Mouse (Mus musculus) erythroblast, embryonic 14.5 days (primary cell): ENCODE results near the gene Ptpn3. TPM values are rescaled to one million over a fixed set of nuclear protein-coding genes. Genes with fewer than 3 reads are reported as not detected.

Experiments used
- H3K27me3 ChIP-seq: 2 replicates; pipeline ENCODE4 v1.6.1; 2012; ENCODE audit warnings: inconsistent platforms; ENCODE audit not compliant: control insufficient read depth
- H3K36me3 ChIP-seq: 2 replicates; pipeline ENCODE4 v1.6.1; 2012; ENCODE audit warnings: mild to moderate bottlenecking, inconsistent platforms; ENCODE audit not compliant: control insufficient read depth
- H3K4me1 ChIP-seq: 2 replicates; pipeline ENCODE4 v1.6.1; 2012; ENCODE audit warnings: inconsistent platforms; ENCODE audit not compliant: control insufficient read depth
- H3K4me3 ChIP-seq: replicated peaks from 2 replicates; pipeline ENCODE3; 2012; ENCODE audit warnings: moderate library complexity, mild to moderate bottlenecking, inconsistent platforms
- H3K9me3 ChIP-seq: 2 replicates; pipeline ENCODE4 v1.6.1; 2012; ENCODE audit warnings: low read length, inconsistent platforms, mixed read lengths; ENCODE audit not compliant: control insufficient read depth
- GATA1 ChIP-seq: IDR thresholded peaks from 2 replicates; pipeline ENCODE4 v1.6.1; 2012; ENCODE audit warnings: low read length, inconsistent platforms, mixed read lengths
- TAL1 ChIP-seq: IDR thresholded peaks from 3 replicates; pipeline ENCODE4 v1.6.1; 2012; ENCODE audit warnings: low read length, inconsistent platforms, mixed read lengths
- polyA plus RNA-seq: library from polyadenylated mRNA; stranded (reverse); fragments of >175 nt; gene quantifications from 2 replicates; pipeline ENCODE4 v1.2.3, GENCODE M21; 2012

Ptpn3 gene
- polyA plus RNA-seq, 1 experiment, result not detected

DNA sequence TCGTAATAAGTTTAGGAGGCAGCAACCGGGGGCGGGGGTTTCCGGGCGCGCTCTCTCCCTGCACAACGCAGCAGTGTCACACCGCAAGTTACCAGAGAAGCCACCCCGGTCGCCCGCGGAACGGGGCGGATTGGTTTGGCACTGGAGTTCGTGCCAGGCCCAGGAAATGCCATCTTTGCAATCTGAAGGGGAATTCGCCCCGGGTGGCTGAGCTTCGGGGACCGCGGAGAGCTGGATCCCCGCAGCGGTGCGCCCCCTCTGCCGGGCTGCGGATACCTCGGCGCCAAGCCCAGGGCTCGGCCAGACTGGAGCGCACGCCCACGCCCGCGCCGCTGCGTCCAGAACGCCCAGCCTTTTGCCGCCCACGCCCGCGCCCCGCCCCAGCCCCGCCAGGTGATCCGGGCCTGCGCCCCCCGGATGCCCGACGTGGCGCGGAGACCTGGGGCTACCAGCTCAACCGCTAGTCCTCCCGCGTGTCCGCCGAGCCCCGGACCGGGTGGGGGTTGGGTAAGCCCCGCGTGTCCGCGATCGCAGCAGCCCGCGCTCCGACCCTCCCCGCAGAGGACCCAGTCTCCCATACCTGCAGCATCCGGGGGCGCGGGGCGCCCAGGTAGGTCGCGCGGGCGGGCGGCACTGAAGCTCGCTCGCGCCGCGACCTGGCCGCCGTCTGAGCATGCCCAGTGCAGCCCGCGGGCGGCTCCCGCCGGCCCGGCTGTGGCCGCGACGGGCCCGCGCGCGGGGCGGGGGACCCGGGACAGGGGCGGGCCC lies 1.8 kb downstream of the Ptpn3 start:
- H3K9me3 ChIP-seq, result no peaks in the 10 kb centered on the region
- peaks cover 4% of the 10 kb centered on the region for H3K4me1 ChIP-seq
- TF ChIP-seq GATA1 (no peak), TAL1 (no peak)
- H3K27me3 ChIP-seq, result peaks cover 50% of the 10 kb centered on the region
- peak overlapping the region; percentile 55 for H3K4me3 ChIP-seq
- no peaks in the 10 kb centered on the region for H3K36me3 ChIP-seq

DNA sequence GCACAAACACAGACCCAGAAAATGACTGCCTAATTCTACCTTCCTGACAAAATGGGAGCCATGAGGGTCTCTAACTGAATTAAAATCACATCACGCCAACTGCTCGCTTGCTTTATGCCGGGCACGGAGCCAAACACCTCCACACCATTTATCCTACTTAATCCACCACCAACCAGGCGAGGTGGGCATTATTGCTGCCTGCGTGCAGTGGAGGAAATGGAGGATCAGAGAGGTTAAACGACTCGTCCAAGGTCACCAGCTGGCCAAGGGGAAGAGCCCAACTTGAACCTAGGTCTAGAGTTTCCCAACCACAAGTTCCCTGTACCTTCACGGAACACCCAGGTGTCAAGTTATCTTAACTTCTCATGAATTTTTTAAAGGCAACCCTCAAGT lies 2.3 kb downstream of the Ptpn3 start:
- no peak for TF ChIP-seq GATA1
- TF ChIP-seq TAL1, result no peak

DNA sequence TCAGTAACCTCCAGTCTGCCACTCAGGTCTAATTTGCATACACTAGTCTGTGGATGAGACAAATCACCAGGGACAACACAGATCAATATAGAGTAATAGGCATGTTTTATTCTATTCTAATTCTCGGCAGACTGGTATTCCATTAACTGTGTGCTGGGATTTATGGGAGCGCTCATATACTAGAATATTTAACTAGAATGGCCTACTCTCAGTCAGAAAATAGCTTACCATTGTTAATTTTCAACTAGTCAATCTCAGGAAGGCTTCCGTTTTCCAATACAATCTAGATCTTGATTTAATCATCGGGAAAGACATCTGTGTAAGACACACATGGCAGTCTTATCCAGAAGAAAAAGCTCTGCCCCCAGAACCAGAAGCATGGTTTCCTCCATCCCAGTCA lies 3.5 kb downstream of the Ptpn3 start:
- H3K9me3 ChIP-seq, result no peaks in the 10 kb centered on the region
- H3K4me3 ChIP-seq, result no peak overlapping the region
- H3K27me3 ChIP-seq, result peaks cover 48% of the 10 kb centered on the region
- H3K4me1 ChIP-seq, result peaks cover 4% of the 10 kb centered on the region
- no peaks in the 10 kb centered on the region for H3K36me3 ChIP-seq
- TF ChIP-seq TAL1 (no peak), GATA1 (no peak)

More for the DNA sequence above, 2.3 kb downstream of the Ptpn3 start:
- Histone ChIP-seq H3K27me3 (peaks cover 50% of the 10 kb centered on the region), H3K36me3 (no peaks in the 10 kb centered on the region), H3K4me3 (peak overlapping the region; percentile 55), H3K4me1 (peaks cover 4% of the 10 kb centered on the region), H3K9me3 (no peaks in the 10 kb centered on the region)

DNA sequence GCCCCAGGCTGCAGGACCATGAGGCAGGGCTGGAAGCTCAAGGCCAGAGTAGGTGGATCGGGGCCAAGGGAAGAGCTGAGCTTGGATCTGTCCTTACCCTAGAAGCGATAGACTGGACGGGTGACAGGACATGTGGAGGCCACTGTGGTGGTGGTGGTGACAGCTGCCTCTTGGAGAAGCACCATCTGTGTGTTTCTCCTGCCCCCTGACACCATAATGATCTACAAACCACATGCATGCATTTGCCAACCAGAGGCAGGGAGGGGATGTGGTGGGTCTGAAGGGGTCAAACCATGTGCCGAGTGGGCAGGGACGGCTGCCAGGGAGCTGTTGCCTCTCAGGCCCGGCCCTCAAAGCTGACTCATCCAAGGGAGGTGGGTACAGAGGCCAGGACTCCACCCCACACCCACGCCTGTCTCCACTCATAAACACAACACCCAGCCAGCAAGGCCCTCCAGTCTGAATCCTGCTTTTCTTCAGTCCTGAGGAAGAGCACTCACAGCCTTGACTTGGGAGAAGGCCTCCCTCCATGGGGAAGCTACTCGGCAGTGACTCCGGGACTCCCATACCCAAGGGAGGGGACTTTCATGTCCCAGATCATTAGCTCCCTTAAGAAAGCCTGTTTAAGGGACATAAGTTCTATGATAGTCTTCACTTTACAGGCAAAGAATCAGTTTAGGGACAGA lies 6.5 kb downstream of the Ptpn3 start:
- Histone ChIP-seq H3K4me1 (no peaks in the 10 kb centered on the region; the same call in 1 of the 2 replicates), H3K9me3 (no peaks in the 10 kb centered on the region), H3K27me3 (peaks cover 20% of the 10 kb centered on the region), H3K36me3 (no peaks in the 10 kb centered on the region), H3K4me3 (no peak overlapping the region)
- TF ChIP-seq TAL1, result no peak
- TF ChIP-seq GATA1, result no peak

DNA sequence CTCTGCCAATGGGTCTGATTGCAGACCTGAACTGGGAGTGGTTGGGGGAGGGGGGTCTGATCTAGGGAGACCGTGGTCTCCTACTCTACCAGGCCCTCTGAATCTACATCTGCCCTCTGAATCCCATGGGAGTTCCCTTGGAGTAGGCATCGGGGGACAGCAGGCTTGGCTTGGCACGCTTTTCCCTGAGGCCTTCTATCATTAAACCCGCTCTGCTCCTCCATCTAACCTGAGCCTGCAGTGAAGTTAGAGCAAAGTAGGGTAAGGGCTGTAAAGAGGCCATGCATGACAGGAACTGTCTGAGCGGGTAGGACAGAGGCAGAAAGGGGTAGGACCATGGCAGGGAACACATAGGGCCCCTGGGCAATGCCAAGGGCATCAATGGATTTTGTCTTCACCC lies 9.0 kb downstream of the Ptpn3 start:
- Histone ChIP-seq H3K27me3 (no peaks in the 10 kb centered on the region), H3K4me1 (no peaks in the 10 kb centered on the region), H3K9me3 (no peaks in the 10 kb centered on the region), H3K4me3 (no peak overlapping the region), H3K36me3 (no peaks in the 10 kb centered on the region)
- no peak for TF ChIP-seq TAL1
- TF ChIP-seq GATA1, result no peak

DNA sequence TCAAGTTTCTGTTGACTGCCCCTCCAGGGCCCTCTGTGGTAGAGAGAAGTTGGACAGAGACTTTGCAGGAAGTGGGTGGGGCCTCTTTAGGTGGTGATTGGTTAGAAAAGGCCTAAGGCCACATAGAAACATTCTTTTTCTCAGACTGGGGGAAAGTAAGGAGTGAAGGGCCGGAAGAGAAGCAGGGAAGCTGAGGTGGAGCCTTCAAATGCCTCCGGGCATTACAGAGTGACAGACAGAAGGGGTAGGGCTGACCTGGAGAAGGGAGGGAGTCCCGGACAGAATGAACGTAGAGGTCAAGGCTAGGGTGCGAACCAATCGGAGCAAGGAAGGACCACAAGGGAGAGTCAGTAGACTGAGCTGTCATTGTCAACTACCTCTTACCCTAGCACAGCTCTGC lies 11.6 kb downstream of the Ptpn3 start:
- Histone ChIP-seq H3K4me3 (no peak overlapping the region), H3K27me3 (no peaks in the 10 kb centered on the region), H3K4me1 (no peaks in the 10 kb centered on the region), H3K9me3 (no peaks in the 10 kb centered on the region), H3K36me3 (no peaks in the 10 kb centered on the region)
- no peak for TF ChIP-seq TAL1
- TF ChIP-seq GATA1, result no peak

DNA sequence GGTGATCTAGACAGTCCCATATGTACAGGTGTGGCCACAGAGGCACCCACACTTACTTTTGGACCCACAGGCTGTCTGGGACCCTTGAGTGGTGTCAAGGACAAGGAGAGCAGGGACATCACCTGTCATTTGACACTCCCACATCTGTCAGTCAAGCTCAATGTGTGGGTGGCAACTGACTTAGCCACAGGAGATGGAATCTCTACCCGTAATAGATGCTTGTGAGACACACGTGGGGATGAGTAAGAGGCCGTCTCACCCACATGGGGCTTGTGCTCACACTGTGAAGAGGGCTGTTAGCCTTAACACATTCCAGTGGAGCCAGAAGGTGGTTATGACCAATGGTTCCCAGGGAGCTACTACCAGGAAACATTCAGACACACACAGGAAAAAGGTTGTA lies 13.8 kb downstream of the Ptpn3 start:
- Histone ChIP-seq H3K27me3 (no peaks in the 10 kb centered on the region), H3K36me3 (no peaks in the 10 kb centered on the region), H3K9me3 (no peaks in the 10 kb centered on the region), H3K4me1 (no peaks in the 10 kb centered on the region), H3K4me3 (no peak overlapping the region)
- TF ChIP-seq GATA1 (no peak), TAL1 (no peak)

DNA sequence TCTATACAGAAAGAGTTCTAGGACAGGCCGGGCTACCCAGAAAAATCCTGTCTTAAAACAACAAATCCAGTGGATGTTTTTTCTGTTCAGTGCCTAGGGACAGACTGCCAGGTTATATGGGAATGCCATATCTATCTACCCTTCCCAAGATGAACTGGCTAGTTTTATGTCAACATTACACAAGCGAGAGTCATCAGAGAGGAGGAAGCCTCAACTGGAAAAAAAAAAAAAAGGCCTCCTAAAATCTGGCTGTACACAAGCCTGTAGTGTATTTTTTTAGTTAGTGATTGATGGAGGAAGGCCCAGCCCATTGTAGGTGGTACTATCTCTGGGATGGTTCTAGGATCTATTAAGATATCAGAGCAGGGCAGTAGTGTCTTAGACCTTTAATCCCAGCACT lies 16.4 kb downstream of the Ptpn3 start:
- no peaks in the 10 kb centered on the region for H3K9me3 ChIP-seq
- TF ChIP-seq GATA1, result no peak
- no peak for TF ChIP-seq TAL1

DNA sequence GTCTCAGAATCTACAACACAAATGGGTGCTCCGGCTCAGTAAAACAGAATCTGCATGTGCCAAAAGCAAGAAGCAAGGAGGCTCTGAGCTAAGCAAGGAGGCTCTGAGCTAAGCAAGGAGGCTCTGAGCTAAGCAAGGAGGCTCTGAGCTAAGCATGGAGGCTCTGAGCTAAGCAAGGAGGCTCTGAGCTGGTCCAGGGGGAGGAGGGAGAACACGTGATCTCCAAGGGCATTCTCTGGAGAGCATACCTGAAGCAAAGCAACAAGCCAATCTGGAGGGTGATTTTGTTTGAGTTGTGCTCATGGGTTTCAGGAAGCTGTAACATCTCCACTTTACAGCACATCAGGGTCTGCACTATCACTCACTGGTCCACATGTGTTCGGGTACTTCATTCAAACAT lies 18.4 kb downstream of the Ptpn3 start:
- Histone ChIP-seq H3K36me3 (no peaks in the 10 kb centered on the region), H3K4me1 (no peaks in the 10 kb centered on the region), H3K4me3 (no peak overlapping the region), H3K27me3 (no peaks in the 10 kb centered on the region), H3K9me3 (no peaks in the 10 kb centered on the region)
- TF ChIP-seq TAL1 (no peak), GATA1 (no peak)

More for the DNA sequence above, 16.4 kb downstream of the Ptpn3 start:
- no peaks in the 10 kb centered on the region for H3K4me1 ChIP-seq
- H3K4me3 ChIP-seq, result no peak overlapping the region
- no peaks in the 10 kb centered on the region for H3K36me3 ChIP-seq
- H3K27me3 ChIP-seq, result no peaks in the 10 kb centered on the region
